Mouse (Mus musculus) neutrophil, adult 59 days (primary cell): ENCODE data around the gene Ssbp1. TPM values are rescaled to one million over a fixed set of nuclear protein-coding genes. Genes with fewer than 3 reads are reported as not detected.

ENCODE experiments used
- total RNA-seq, 2 experiments: library from RNA; stranded (reverse); gene quantifications; 1 replicate in 1 of 2; 2 replicates in 1 of 2; pipeline ENCODE4 v1.2.4; 2023

Ssbp1 gene
- 10 to 100 TPM; 24.8 TPM for total RNA-seq

GRCm38 (mm10) chr6:40470916-40471719, at the start of gene Ssbp1:
Gene Ssbp1, plus strand, starts transcription at chr6:40471352.

GRCm38 (mm10) chr6:40436047-40436483, 35.1 kb upstream of the Ssbp1 start, which contains the start of gene E330009J07Rik:
Gene E330009J07Rik, minus strand, starts transcription at chr6:40436135.

GRCm38 (mm10) chr6:40438936-40439335, 32.2 kb upstream of the Ssbp1 start, which contains the start of gene Wee2:
Gene Wee2, plus strand, starts transcription at chr6:40439088.

GRCm38 (mm10) chr6:40490933-40491332, 19.8 kb downstream of the Ssbp1 start, which contains the start of gene Tas2r137:
Gene Tas2r137, plus strand, starts transcription at chr6:40491233.

GRCm38 (mm10) chr6:40493229-40493628, 22.1 kb downstream of the Ssbp1 start, which contains the start of gene Tas2r108:
Gene Tas2r108, plus strand, starts transcription at chr6:40493529.

DNA sequence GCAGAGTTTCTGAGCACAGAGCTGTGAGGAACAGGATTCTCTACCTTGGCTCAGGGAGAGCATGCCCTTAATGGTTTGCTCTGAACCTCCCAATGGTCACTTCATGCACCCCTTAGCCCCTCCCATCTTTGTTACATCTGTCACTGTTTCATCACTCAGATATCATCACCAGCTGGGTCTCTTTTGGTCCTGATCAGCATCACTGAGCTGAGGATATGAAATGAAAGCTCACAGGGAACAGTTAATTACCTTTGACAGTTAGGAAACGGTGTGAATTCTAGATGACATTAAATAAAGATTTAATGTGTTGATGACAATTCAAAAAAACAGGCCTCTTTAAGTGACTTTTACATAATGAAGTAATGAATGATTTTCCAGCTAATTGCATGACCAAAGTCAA, 48.3 kb downstream of the Ssbp1 start, which contains the start of gene Prss37:
Gene Prss37, minus strand, starts transcription at position 101 of the 400 bp plus-strand sequence.

Other genes starting within 250 kb of the Ssbp1 start
- 1 to 10 TPM; 7.1 to 8.1 TPM for gene Agk, start 146.2 kb upstream of the Ssbp1 start, total RNA-seq
- gene E330009J07Rik, start 35.2 kb upstream of the Ssbp1 start, total RNA-seq, result 10 to 100 TPM; 15.4 to 15.9 TPM
- not detected for gene Wee2, start 32.3 kb upstream of the Ssbp1 start, total RNA-seq
- gene Tas2r137, start 19.9 kb downstream of the Ssbp1 start, total RNA-seq, result not detected
- gene Tas2r108, start 22.2 kb downstream of the Ssbp1 start, total RNA-seq, result not detected
- gene Prss37, start 48.2 kb downstream of the Ssbp1 start, total RNA-seq, result not detected
- gene Olfr461, start 83.7 kb downstream of the Ssbp1 start, total RNA-seq, result under 1 TPM; 0.22 to 0.31 TPM
- gene Olfr460, start 98.1 kb downstream of the Ssbp1 start, total RNA-seq, result under 1 TPM in 1 of 2 experiments, not detected in 1; 0.33 TPM
- gene Clec5a, start 114.5 kb downstream of the Ssbp1 start, total RNA-seq, result 100 to 1,000 TPM; 170 to 179 TPM
- not detected for gene Tas2r138, start 142.0 kb downstream of the Ssbp1 start, total RNA-seq
- 100 to 1,000 TPM; 120 to 138 TPM for gene Mgam, start 157.5 kb downstream of the Ssbp1 start, total RNA-seq